Mouse (Mus musculus) ES-Bruce4 (cell line): ENCODE data around the gene Msrb3. TPM values are rescaled to one million over a fixed set of nuclear protein-coding genes. Genes with fewer than 3 reads are reported as not detected.

Source experiments
- H3K27ac ChIP-seq: 2 replicates; pipeline ENCODE4 v1.5.1; 2012; ENCODE audit warnings: low read length, inconsistent platforms; ENCODE audit not compliant: insufficient read depth
- H3K27me3 ChIP-seq: 2 replicates; pipeline ENCODE4 v1.6.1; 2012; ENCODE audit warnings: mild to moderate bottlenecking, low read length, inconsistent platforms; ENCODE audit not compliant: control insufficient read depth, poor library complexity, insufficient read depth, severe bottlenecking
- H3K36me3 ChIP-seq: 2 replicates; pipeline ENCODE4 v1.6.1; 2012; ENCODE audit warnings: inconsistent platforms, mild to moderate bottlenecking, low read length, moderate library complexity; ENCODE audit not compliant: control insufficient read depth, poor library complexity, insufficient read depth, severe bottlenecking
- H3K4me1 ChIP-seq: one replicate; pipeline ENCODE4 v1.8.1; 2011; ENCODE audit warnings: low read length; ENCODE audit not compliant: control insufficient read depth, insufficient read depth
- H3K4me3 ChIP-seq: 2 replicates; pipeline ENCODE4 v1.5.1; 2011; ENCODE audit warnings: low read depth, mild to moderate bottlenecking, low read length
- H3K9ac ChIP-seq: 2 replicates; pipeline ENCODE4 v1.6.1; 2012; ENCODE audit warnings: low read depth, mild to moderate bottlenecking, inconsistent platforms; ENCODE audit not compliant: poor library complexity, severe bottlenecking
- H3K9me3 ChIP-seq: replicated peaks from 2 replicates; pipeline ENCODE4 v1.6.1; 2012; ENCODE audit warnings: mild to moderate bottlenecking, low read length, inconsistent platforms; ENCODE audit not compliant: control insufficient read depth, poor library complexity, insufficient read depth, severe bottlenecking
- CTCF ChIP-seq: IDR thresholded peaks from one replicate; pipeline ENCODE4 v1.8.1; 2011; ENCODE audit warnings: low read depth, low read length
- EP300 ChIP-seq: IDR thresholded peaks from 2 replicates; pipeline ENCODE4 v1.6.1; 2011; ENCODE audit warnings: low read depth, low read length; ENCODE audit not compliant: insufficient read depth
- POLR2A ChIP-seq: IDR thresholded peaks from one replicate; pipeline ENCODE4 v1.8.1; 2011; ENCODE audit warnings: low read length; ENCODE audit not compliant: insufficient read depth
- polyA plus RNA-seq: library from polyadenylated mRNA; stranded (reverse); fragments of >200 nt; gene quantifications from 2 replicates; pipeline ENCODE4 v1.2.4, GENCODE M21; 2011; ENCODE audit warnings: low read depth; ENCODE audit not compliant: missing spikeins, insufficient read depth, insufficient read length

Msrb3 gene
- polyA plus RNA-seq, 1 experiment, result 2.6 TPM

GRCm38 (mm10) chr10:120765398-120765797, 133.5 kb downstream of the Msrb3 start:
- Histone ChIP-seq H3K27ac (no peak overlapping the region), H3K27me3 (no peaks in the 10 kb centered on the region), H3K9me3 (no peaks in the 10 kb centered on the region), H3K4me1 (no peaks in the 10 kb centered on the region), H3K9ac (no peak overlapping the region), H3K36me3 (no peaks in the 10 kb centered on the region), H3K4me3 (no peak overlapping the region)
- TF ChIP-seq EP300, result no peak
- TF ChIP-seq CTCF, result no peak
- no peak for TF ChIP-seq POLR2A

- TF ChIP-seq CTCF (no peak), POLR2A (no peak), EP300 (no peak)
- H3K9ac ChIP-seq, result no peak overlapping the region
- H3K9me3 ChIP-seq, result no peaks in the 10 kb centered on the region
- H3K27me3 ChIP-seq, result no peaks in the 10 kb centered on the region
- no peaks in the 10 kb centered on the region for H3K36me3 ChIP-seq
- H3K4me3 ChIP-seq, result no peak overlapping the region
- no peaks in the 10 kb centered on the region for H3K4me1 ChIP-seq
- no peak overlapping the region for H3K27ac ChIP-seq
Measured at GRCm38 (mm10) chr10:120763656-120764466, 135.0 kb downstream of the Msrb3 start.

GRCm38 (mm10) chr10:120762958-120763357, 135.9 kb downstream of the Msrb3 start:
- H3K27me3 ChIP-seq, result no peaks in the 10 kb centered on the region
- no peaks in the 10 kb centered on the region for H3K36me3 ChIP-seq
- no peaks in the 10 kb centered on the region for H3K9me3 ChIP-seq
- H3K9ac ChIP-seq, result no peak overlapping the region
- H3K4me3 ChIP-seq, result no peak overlapping the region
- H3K27ac ChIP-seq, result no peak overlapping the region
- H3K4me1 ChIP-seq, result no peaks in the 10 kb centered on the region
- TF ChIP-seq EP300 (no peak), CTCF (no peak), POLR2A (no peak)

- Histone ChIP-seq H3K36me3 (no peaks in the 10 kb centered on the region), H3K9me3 (no peaks in the 10 kb centered on the region; the same call in 1 of the 2 replicates), H3K4me3 (no peak overlapping the region), H3K27ac (no peak overlapping the region), H3K27me3 (no peaks in the 10 kb centered on the region), H3K4me1 (no peaks in the 10 kb centered on the region), H3K9ac (no peak overlapping the region)
- TF ChIP-seq POLR2A, result no peak
- no peak for TF ChIP-seq EP300
- no peak for TF ChIP-seq CTCF
Measured at GRCm38 (mm10) chr10:120760679-120761078, 138.2 kb downstream of the Msrb3 start.

- H3K9me3 ChIP-seq, result peaks cover 5% of the 10 kb centered on the region; the same call in 1 of the 2 replicates
- H3K4me3 ChIP-seq, result no peak overlapping the region
- no peak overlapping the region for H3K9ac ChIP-seq
- no peak overlapping the region for H3K27ac ChIP-seq
- H3K36me3 ChIP-seq, result no peaks in the 10 kb centered on the region
- H3K27me3 ChIP-seq, result no peaks in the 10 kb centered on the region
- TF ChIP-seq CTCF, result no peak
- no peak for TF ChIP-seq POLR2A
- TF ChIP-seq EP300, result no peak
- no peaks in the 10 kb centered on the region for H3K4me1 ChIP-seq
Measured at GRCm38 (mm10) chr10:120759883-120760282, 139.0 kb downstream of the Msrb3 start.

GRCm38 (mm10) chr10:120752454-120752853, 146.4 kb downstream of the Msrb3 start:
- no peaks in the 10 kb centered on the region for H3K36me3 ChIP-seq
- TF ChIP-seq POLR2A, result no peak
- TF ChIP-seq CTCF, result no peak
- no peak for TF ChIP-seq EP300
- no peak overlapping the region for H3K4me3 ChIP-seq
- H3K9ac ChIP-seq, result no peak overlapping the region
- peaks cover 5% of the 10 kb centered on the region; the same call in 1 of the 2 replicates for H3K9me3 ChIP-seq
- no peak overlapping the region for H3K27ac ChIP-seq
- no peaks in the 10 kb centered on the region for H3K4me1 ChIP-seq
- H3K27me3 ChIP-seq, result no peaks in the 10 kb centered on the region
